Mouse (Mus musculus): ENCODE measurements around the gene Abhd17b. TPM values are rescaled to one million over a fixed set of nuclear protein-coding genes. Genes with fewer than 3 reads are reported as not detected.
"Not testable (repeated sequence)": the region's sequence is repeated elsewhere in the genome, so short reads cannot be mapped to it uniquely, and the experiment has no call there.

The Abhd17b gene
- total and polyA plus RNA-seq, 3 experiments: 19.3 to 62.1 (median 33.5) TPM

DNA sequence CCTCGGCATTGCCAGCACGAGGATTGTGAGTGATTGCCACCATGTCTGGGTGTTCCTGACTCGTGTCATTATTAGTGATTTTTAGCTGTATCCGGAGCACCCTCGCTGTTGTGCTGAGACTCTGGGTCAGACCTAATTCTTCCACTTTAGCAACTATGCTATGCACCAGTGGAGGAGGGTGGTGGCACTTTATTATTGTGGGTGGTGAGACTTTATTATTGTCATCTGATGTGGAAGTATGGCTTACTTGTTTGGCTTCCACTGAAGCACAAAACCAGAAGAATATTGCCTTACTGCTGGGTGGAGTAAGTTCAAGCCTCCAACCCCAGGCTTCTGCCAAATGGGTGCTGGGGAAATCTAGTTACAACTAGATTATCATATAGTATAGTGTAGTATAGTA is 68.0 kb downstream of the Abhd17b start:
- TF ChIP-seq CHD1 (IDR thresholded peaks at IDR 0.05; ENCODE audit: low read depth, low read length) (no peak), ETS1 (conservative IDR thresholded peaks at IDR 0.05; ENCODE audit: low read depth, low read length) (no peak), ZC3H11A (IDR thresholded peaks at IDR 0.05; ENCODE audit: low read depth, low read length) (no peak)
- H3K4me1 ChIP-seq (ENCODE audit: control insufficient read depth in 1 of 2, insufficient read depth in 2 of 2): peaks cover 0 to 5% of the 10 kb centered on the region in 2 experiments; a peak in 1 of 4 replicates
- H3K9ac ChIP-seq (ENCODE audit: insufficient read depth, low read depth): no peak overlapping the region
- no peaks in the 10 kb centered on the region; the same call in 1 of the 2 replicates for H3K79me2 ChIP-seq (replicated peaks; ENCODE audit: control insufficient read depth, extremely low read depth, insufficient read depth, poor library complexity, severe bottlenecking)
- H3K4me2 ChIP-seq (ENCODE audit: insufficient read depth, low read depth, poor library complexity, severe bottlenecking): no peak overlapping the region
- peaks cover 12 to 42% of the 10 kb centered on the region in 2 experiments for H3K36me3 ChIP-seq (replicated peaks in 1 of 2; ENCODE audit: control insufficient read depth in 1 of 2, insufficient read depth in 1 of 2, low read length in 1 of 2)
- no peak overlapping the region for H3K4me3 ChIP-seq (replicated peaks in 1 of 3; ENCODE audit: low read depth in 2 of 3, low read length in 2 of 3, poor library complexity in 1 of 3)
- DNase-seq (ENCODE audit: extremely low read depth): no peak
- H3K27ac ChIP-seq (ENCODE audit: insufficient read depth, low read depth): no peak overlapping the region
- H3K27me3 ChIP-seq (replicated peaks): no peaks in the 10 kb centered on the region
- in situ Hi-C loops (cut with MboI; ENCODE audit: low pct_ligation_motif_present, low pct_unique_long_range_greater_than_20kb, low sequenced_read_pairs): no loop called here
- peaks cover 3% of the 10 kb centered on the region for H3K9me3 ChIP-seq (replicated peaks; ENCODE audit: low read length)
- dilution Hi-C loops (cut with MboI; ENCODE audit: extremely low pct_ligation_motif_present, extremely low pct_unique_long_range_greater_than_20kb, low sequenced_read_pairs): no loop called here

GRCm38 (mm10) chr19:21723280-21723679 is 70.3 kb downstream of the Abhd17b start:
- H3K79me2 ChIP-seq (replicated peaks; ENCODE audit: control insufficient read depth, extremely low read depth, insufficient read depth, poor library complexity, severe bottlenecking); dilution Hi-C loops (cut with MboI; ENCODE audit: extremely low pct_ligation_motif_present, extremely low pct_unique_long_range_greater_than_20kb, low sequenced_read_pairs); H3K4me2 ChIP-seq (ENCODE audit: insufficient read depth, low read depth, poor library complexity, severe bottlenecking); H3K4me3 ChIP-seq (replicated peaks in 1 of 3; ENCODE audit: low read depth in 2 of 3, low read length in 2 of 3, poor library complexity in 1 of 3); H3K9ac ChIP-seq (ENCODE audit: insufficient read depth, low read depth); H3K27ac ChIP-seq (ENCODE audit: insufficient read depth, low read depth); H3K27me3 ChIP-seq (replicated peaks); in situ Hi-C loops (cut with MboI; ENCODE audit: low pct_ligation_motif_present, low pct_unique_long_range_greater_than_20kb, low sequenced_read_pairs); H3K9me3 ChIP-seq (replicated peaks; ENCODE audit: low read length); H3K4me1 ChIP-seq (ENCODE audit: control insufficient read depth in 1 of 2, insufficient read depth in 2 of 2); DNase-seq (ENCODE audit: extremely low read depth): not testable (repeated sequence)
- H3K36me3 ChIP-seq (replicated peaks in 1 of 2; ENCODE audit: control insufficient read depth in 1 of 2, insufficient read depth in 1 of 2, low read length in 1 of 2): peaks cover 8 to 30% of the 10 kb centered on the region in 2 experiments

DNA sequence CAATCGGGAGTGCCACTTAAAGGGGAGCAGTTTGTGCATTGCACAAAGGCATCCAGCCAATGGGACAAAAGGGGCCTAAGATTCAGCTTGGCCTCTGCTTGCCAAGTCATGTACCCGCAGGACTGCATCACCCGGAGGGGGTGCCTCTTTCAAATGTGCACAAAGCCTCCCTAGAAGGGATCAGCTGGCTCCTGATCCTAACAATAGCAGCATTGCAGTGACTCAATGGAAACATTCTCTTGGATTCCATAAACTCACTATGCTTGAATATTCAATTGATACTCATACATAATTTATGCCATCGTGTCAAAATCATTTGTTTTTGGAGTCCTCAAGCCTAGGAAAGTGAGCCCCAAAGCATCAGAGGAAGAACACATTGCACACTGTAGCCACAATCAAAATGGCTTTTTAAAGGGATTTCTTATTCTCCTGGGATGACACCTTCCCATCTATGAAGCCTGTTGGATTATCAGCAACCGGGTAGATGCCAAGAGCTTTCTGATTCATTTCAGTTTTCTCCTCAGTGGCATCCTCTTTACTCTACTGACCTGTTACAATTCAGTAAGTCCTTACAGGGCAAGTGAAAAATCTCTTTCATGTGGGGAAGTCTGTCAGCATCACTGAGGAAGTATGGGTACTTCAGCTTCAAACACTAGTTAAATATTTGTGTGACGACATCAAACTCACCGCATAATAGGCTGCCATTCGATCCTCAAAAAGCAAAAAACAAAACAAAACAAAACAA is 71.1 kb downstream of the Abhd17b start:
- Histone ChIP-seq H3K4me1 (ENCODE audit: control insufficient read depth in 1 of 2, insufficient read depth in 2 of 2) (peaks cover 5 to 9% of the 10 kb centered on the region in 2 experiments; a peak in 3 of 4 replicates), H3K27me3 (replicated peaks) (no peaks in the 10 kb centered on the region), H3K79me2 (replicated peaks; ENCODE audit: control insufficient read depth, extremely low read depth, insufficient read depth, poor library complexity, severe bottlenecking) (no peaks in the 10 kb centered on the region; the same call in 1 of the 2 replicates), H3K36me3 (replicated peaks in 1 of 2; ENCODE audit: control insufficient read depth in 1 of 2, insufficient read depth in 1 of 2, low read length in 1 of 2) (peaks cover 8 to 28% of the 10 kb centered on the region in 2 experiments), H3K27ac (ENCODE audit: insufficient read depth, low read depth) (no peak overlapping the region), H3K9ac (ENCODE audit: insufficient read depth, low read depth) (no peak overlapping the region), H3K4me2 (ENCODE audit: insufficient read depth, low read depth, poor library complexity, severe bottlenecking) (no peak overlapping the region), H3K4me3 (replicated peaks in 1 of 3; ENCODE audit: low read depth in 2 of 3, low read length in 2 of 3, poor library complexity in 1 of 3) (no peak overlapping the region), H3K9me3 (replicated peaks; ENCODE audit: low read length) (no peaks in the 10 kb centered on the region)
- TF ChIP-seq SMC3 (IDR thresholded peaks at IDR 0.05; ENCODE audit: low read depth, low read length) (no peak), CHD2 (IDR thresholded peaks at IDR 0.05; ENCODE audit: low read length) (no peak), NRF1 (IDR thresholded peaks at IDR 0.05; ENCODE audit: low read depth, low read length) (no peak), RAD21 (IDR thresholded peaks at IDR 0.05; ENCODE audit: low read depth, low read length) (no peak), USF2 (conservative IDR thresholded peaks at IDR 0.05; ENCODE audit: low read depth, low read length) (no peak), BHLHE40 (IDR thresholded peaks at IDR 0.05; ENCODE audit: low read depth, low read length) (no peak), GABPA (IDR thresholded peaks at IDR 0.05; ENCODE audit: insufficient replicate concordance, low read depth, low read length) (no peak), MAFK (IDR thresholded peaks at IDR 0.05; ENCODE audit: insufficient replicate concordance, low read length) (no peak), IRF4 (IDR thresholded peaks at IDR 0.05; ENCODE audit: low read depth, low read length) (no peak), EP300 (IDR thresholded peaks at IDR 0.05; ENCODE audit: low read length) (no peak), JUN (IDR thresholded peaks at IDR 0.05; ENCODE audit: insufficient read depth, low read depth, low read length) (no peak), ZC3H11A (IDR thresholded peaks at IDR 0.05; ENCODE audit: low read depth, low read length) (no peak), MAX (IDR thresholded peaks at IDR 0.05; ENCODE audit: low read length) (no peak), SIN3A (IDR thresholded peaks at IDR 0.05; ENCODE audit: low read length) (no peak), TCF12 (IDR thresholded peaks at IDR 0.05; ENCODE audit: low read depth, low read length) (no peak), MXI1 (IDR thresholded peaks at IDR 0.05; ENCODE audit: low read depth, low read length) (no peak), E2F4 (IDR thresholded peaks at IDR 0.05; ENCODE audit: insufficient replicate concordance, low read depth, low read length) (no peak), MAZ (IDR thresholded peaks at IDR 0.05; ENCODE audit: low read depth, low read length) (no peak), NELFE (IDR thresholded peaks at IDR 0.05; ENCODE audit: low read depth, low read length) (no peak)
- dilution Hi-C loops (cut with MboI; ENCODE audit: extremely low pct_ligation_motif_present, extremely low pct_unique_long_range_greater_than_20kb, low sequenced_read_pairs) (no loop called here), in situ Hi-C loops (cut with MboI; ENCODE audit: low pct_ligation_motif_present, low pct_unique_long_range_greater_than_20kb, low sequenced_read_pairs) (no loop called here)
- no peak for DNase-seq (ENCODE audit: extremely low read depth)
